Mouse (Mus musculus) midbrain, embryonic 12.5 days (tissue): ENCODE measurements at regions not wholly inside any gene's neighbourhood (a gene's known extent, or its start where the extent isn't known, plus 50 kb on each side); places are given as distances from the start of the nearest gene placed in this dataset.

Experiments
- ATAC-seq: fragments of 200-750 bp; cut with Nextera tagmentation; 2 replicates; pipeline ENCODE4 v1.8.0; 2017; ENCODE audit warnings: low read depth, moderate TSS enrichment, moderate library complexity; ENCODE audit not compliant: low FRiP score
- H3K27ac ChIP-seq: fragments of 300-500 bp; sonication (generic); replicated peaks from 2 replicates; pipeline ENCODE4 v1.5.1; 2016; ENCODE audit warnings: mild to moderate bottlenecking
- H3K27me3 ChIP-seq: fragments of 300-500 bp; sonication (generic); 2 replicates; pipeline ENCODE4 v1.6.1; 2016; ENCODE audit warnings: mild to moderate bottlenecking
- H3K36me3 ChIP-seq: fragments of 300-500 bp; sonication (generic); 2 replicates; pipeline ENCODE4 v1.6.1; 2016
- H3K4me1 ChIP-seq: fragments of 300-500 bp; sonication (generic); 2 replicates; pipeline ENCODE4 v1.6.1; 2016
- H3K4me2 ChIP-seq: fragments of 300-500 bp; sonication (generic); replicated peaks from 2 replicates; pipeline ENCODE4 v1.6.1; 2016; ENCODE audit warnings: mild to moderate bottlenecking, moderate library complexity
- H3K4me3 ChIP-seq: fragments of 300-500 bp; sonication (generic); 2 replicates; pipeline ENCODE4 v1.5.1; 2016; ENCODE audit warnings: mild to moderate bottlenecking
- H3K9ac ChIP-seq: fragments of 300-500 bp; sonication (generic); replicated peaks from 2 replicates; pipeline ENCODE4 v1.6.1; 2016; ENCODE audit warnings: mild to moderate bottlenecking, moderate library complexity
- H3K9me3 ChIP-seq: fragments of 300-500 bp; sonication (generic); 2 replicates; pipeline ENCODE4 v1.6.1; 2016; ENCODE audit warnings: mild to moderate bottlenecking
- WGBS: fragments of 180-500 bp; shearing (Covaris S2); methylation state at CpG from one replicate; pipeline ENCODE4 v1.1.7; 2016; 5-methylcytosine and 5-hydroxymethylcytosine counted together

GRCm38 (mm10) chr12:26535261-26535890 is 66.4 kb downstream of the Cmpk2 start:
- Histone ChIP-seq H3K9me3 (no peaks in the 10 kb centered on the region), H3K9ac (no peak overlapping the region), H3K4me2 (no peak overlapping the region), H3K27me3 (no peaks in the 10 kb centered on the region), H3K4me1 (peaks cover 27% of the 10 kb centered on the region), H3K4me3 (no peak overlapping the region), H3K36me3 (no peaks in the 10 kb centered on the region), H3K27ac (peak overlapping the region; percentile 91)
- WGBS = 71% methylated on average over 9 of the region's 9 CpGs
- no peak for ATAC-seq

- Histone ChIP-seq H3K9me3 (no peaks in the 10 kb centered on the region), H3K9ac (no peak overlapping the region)
Observed at GRCm38 (mm10) chr12:26534229-26535105, 65.5 kb downstream of the Cmpk2 start.

GRCm38 (mm10) chr12:26533641-26534151 is 64.7 kb downstream of the Cmpk2 start:
- no peak overlapping the region for H3K9ac ChIP-seq

More at GRCm38 (mm10) chr12:26534229-26535105, 65.5 kb downstream of the Cmpk2 start:
- Histone ChIP-seq H3K4me3 (no peak overlapping the region), H3K4me2 (peak overlapping the region; percentile 34), H3K4me1 (peaks cover 27% of the 10 kb centered on the region), H3K36me3 (no peaks in the 10 kb centered on the region), H3K27ac (peak overlapping the region; percentile 91), H3K27me3 (no peaks in the 10 kb centered on the region)
- peak; percentile 76 for ATAC-seq
- WGBS = 45% methylated on average over 9 of the region's 9 CpGs

GRCm38 (mm10) chr12:26532823-26533640 is 64.0 kb downstream of the Cmpk2 start:
- peak overlapping the region; percentile 34 for H3K4me2 ChIP-seq
- WGBS = 37% methylated on average over 13 of the region's 13 CpGs
- peak overlapping the region; percentile 91 for H3K27ac ChIP-seq
- H3K27me3 ChIP-seq = no peaks in the 10 kb centered on the region
- ATAC-seq = peak; percentile 80
- no peak overlapping the region for H3K9ac ChIP-seq
- H3K36me3 ChIP-seq = no peaks in the 10 kb centered on the region
- H3K4me1 ChIP-seq = peaks cover 27% of the 10 kb centered on the region
- H3K9me3 ChIP-seq = no peaks in the 10 kb centered on the region
- no peak overlapping the region for H3K4me3 ChIP-seq

More at GRCm38 (mm10) chr12:26533641-26534151, 64.7 kb downstream of the Cmpk2 start:
- Histone ChIP-seq H3K36me3 (no peaks in the 10 kb centered on the region), H3K27me3 (no peaks in the 10 kb centered on the region), H3K27ac (peak overlapping the region; percentile 91), H3K4me2 (peak overlapping the region; percentile 34), H3K4me1 (peaks cover 27% of the 10 kb centered on the region), H3K9me3 (no peaks in the 10 kb centered on the region), H3K4me3 (no peak overlapping the region)
- WGBS = 34% methylated on average over 9 of the region's 9 CpGs
- ATAC-seq = peak; percentile 52

GRCm38 (mm10) chr12:26532076-26532475 is 63.1 kb downstream of the Cmpk2 start:
- no peaks in the 10 kb centered on the region for H3K9me3 ChIP-seq

More at GRCm38 (mm10) chr12:26532076-26532475, 63.1 kb downstream of the Cmpk2 start:
- Histone ChIP-seq H3K9ac (no peak overlapping the region), H3K27me3 (no peaks in the 10 kb centered on the region), H3K4me2 (no peak overlapping the region), H3K36me3 (no peaks in the 10 kb centered on the region), H3K4me1 (peaks cover 27% of the 10 kb centered on the region), H3K4me3 (no peak overlapping the region), H3K27ac (no peak overlapping the region)
- whole genome bisulfite sequencing = 88% methylated on average over 6 of the region's 6 CpGs
- ATAC-seq = no peak
